In the genomic region with DNA sequence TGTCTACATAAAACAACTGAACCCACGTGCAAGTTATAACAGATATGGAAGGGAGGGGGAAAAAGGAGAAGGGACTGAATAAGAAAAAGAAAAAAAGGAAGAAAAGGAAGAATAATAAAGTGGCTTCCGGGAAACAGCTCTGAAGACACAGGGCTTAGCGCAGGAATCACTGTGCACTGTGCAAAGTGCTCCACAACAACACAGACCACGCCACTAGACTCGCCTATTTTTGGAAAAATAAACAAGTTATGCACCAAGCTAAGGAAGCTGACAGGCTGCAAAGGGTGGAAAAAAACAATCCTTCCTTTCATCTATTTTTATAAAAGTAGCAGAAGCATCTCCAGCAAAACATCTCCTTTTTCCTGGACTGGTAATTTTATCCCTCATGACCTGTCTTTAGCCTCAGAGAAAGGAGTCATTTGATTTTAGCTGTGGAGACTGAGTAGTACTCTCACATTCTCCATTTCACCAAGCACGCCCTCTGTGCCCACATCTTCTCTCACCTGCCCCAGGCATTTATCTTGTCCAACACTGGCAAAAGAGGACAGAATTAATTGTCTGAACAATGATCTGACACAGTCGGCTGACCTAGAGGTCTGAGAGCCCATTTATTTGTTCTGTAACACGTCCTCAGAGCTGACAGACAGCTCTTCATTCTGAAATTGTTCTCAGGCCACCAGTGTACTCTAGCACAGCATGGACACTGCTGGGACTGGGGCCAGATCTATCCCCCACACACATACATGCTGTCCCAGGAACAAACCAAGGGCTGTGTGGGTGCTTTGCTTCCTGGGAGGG, we compare ENCODE assay signal across 11 mouse cellular contexts.
A peak's percentile ranks its signal among the peaks of the same experiment; 100 is the strongest.
DNase-seq lines count a peak whose midpoint lies in the region; ATAC-seq and TF ChIP-seq lines count a peak whose summit lies in the region.
"Had no signal": no experiment of that assay in that cellular context is flagged by ENCODE, and none has a peak within 500 bp of the region (broad histone marks: within the 10 kb centered on the region; RNA-seq: fewer than 3 reads in every experiment).

No protein-coding gene starts in this region.

- no peak overlapping the region for H3K4me3 ChIP-seq in neural tube, embryonic 14.5 days (ENCODE audit: low read depth, low read length)
- H3K4me3 ChIP-seq in layer of hippocampus, adult 2 months, result no peak overlapping the region
- H3K4me3 ChIP-seq in forebrain, embryonic 16.5 days (replicated peaks; ENCODE audit: low read length), result no peak overlapping the region
- H3K4me3 ChIP-seq: limb, embryonic 13.5 days had no signal

- no peak overlapping the region for H3K4me2 ChIP-seq in neural tube, embryonic 14.5 days (ENCODE audit: low read depth, low read length)
- H3K4me2 ChIP-seq in forebrain, embryonic 16.5 days (ENCODE audit: low read length), result no peak overlapping the region
- H3K4me2 ChIP-seq: limb, embryonic 13.5 days had no signal

- TF ChIP-seq CTCF in layer of hippocampus, adult 2 months (conservative IDR thresholded peaks at IDR 0.05), result no peak

- intact Hi-C loops in heart, postnatal 25 days (cut with DNase I), result no loop called here

- ATAC-seq in neural tube, embryonic 14.5 days (ENCODE audit: low read depth), result peak; percentile 31; the same call in 1 of the 2 replicates
- no peak for ATAC-seq in forebrain, embryonic 16.5 days
- ATAC-seq: CD4-positive, CD25-positive, alpha-beta regulatory T cell, adult 4 months had no signal

- H3K27me3 ChIP-seq in neural tube, embryonic 14.5 days (ENCODE audit: control insufficient read depth, insufficient read depth, low read length), result no peaks in the 10 kb centered on the region
- H3K27me3 ChIP-seq in forebrain, embryonic 16.5 days (replicated peaks; ENCODE audit: control insufficient read depth, insufficient read depth, low read length), result no peaks in the 10 kb centered on the region
- H3K27me3 ChIP-seq: limb, embryonic 13.5 days had no signal

- H3K9me3 ChIP-seq in neural tube, embryonic 14.5 days (ENCODE audit: control insufficient read depth, low read length), result no peaks in the 10 kb centered on the region
- no peaks in the 10 kb centered on the region for H3K9me3 ChIP-seq in forebrain, embryonic 16.5 days (ENCODE audit: control insufficient read depth, low read length)
- H3K9me3 ChIP-seq: limb, embryonic 13.5 days had no signal

- H3K4me1 ChIP-seq in neural tube, embryonic 14.5 days (ENCODE audit: control insufficient read depth, insufficient read depth, low read length), result no peaks in the 10 kb centered on the region
- H3K4me1 ChIP-seq in forebrain, embryonic 16.5 days (replicated peaks; ENCODE audit: control insufficient read depth, insufficient read depth, low read length), result no peaks in the 10 kb centered on the region
- H3K4me1 ChIP-seq: limb, embryonic 13.5 days had no signal

- H3K27ac ChIP-seq in neural tube, embryonic 14.5 days (ENCODE audit: low read depth, low read length), result no peak overlapping the region
- peak overlapping the region; percentile 28; the same call in 1 of the 2 replicates for H3K27ac ChIP-seq in layer of hippocampus, adult 2 months
- no peak overlapping the region for H3K27ac ChIP-seq in forebrain, embryonic 16.5 days (ENCODE audit: low read length)
- H3K27ac ChIP-seq: limb, embryonic 13.5 days; stomach, postnatal 0 days had no signal

- no peak overlapping the region for H3K9ac ChIP-seq in neural tube, embryonic 14.5 days (replicated peaks; ENCODE audit: low read depth, low read length)
- no peak overlapping the region for H3K9ac ChIP-seq in forebrain, embryonic 16.5 days (replicated peaks; ENCODE audit: low read depth, low read length)
- H3K9ac ChIP-seq: limb, embryonic 13.5 days had no signal

- WGBS in neural tube, embryonic 14.5 days, result 52% methylated on average over 8 of the region's 8 CpGs
- 69% methylated on average over 8 of the region's 8 CpGs for WGBS in forebrain, embryonic 16.5 days

- peak; percentile 13 to 18 for DNase-seq in heart, adult 18-20 months
- no peak for DNase-seq in heart, postnatal 25 days (ENCODE audit: low spot score)
- DNase-seq in neural tube, embryonic 10.5 days (ENCODE audit: extremely low spot score, low spot score), result no peak
- DNase-seq in layer of hippocampus, adult 2 months (ENCODE audit: low spot score in 2 of 2), result peak in 1 of 2 experiments; percentile 6
- DNase-seq in telencephalon, adult 2 months (ENCODE audit: low read depth, low spot score), result peak; percentile 16
- DNase-seq in MN1 (ENCODE audit: low spot score), result no peak

- H3K36me3 ChIP-seq in neural tube, embryonic 14.5 days (ENCODE audit: control insufficient read depth, insufficient read depth, low read length), result no peaks in the 10 kb centered on the region
- no peaks in the 10 kb centered on the region for H3K36me3 ChIP-seq in forebrain, embryonic 16.5 days (ENCODE audit: control insufficient read depth, insufficient read depth)
- H3K36me3 ChIP-seq: limb, embryonic 13.5 days had no signal

Comparison
In these comparisons a context has a peak if more than half of its experiments do, and no peak if none do; other contexts are left out.
1. DNase-seq: peak in heart, adult 18-20 months (2 of 2) and telencephalon, adult 2 months (single experiment); none in heart, postnatal 25 days (single experiment), neural tube, embryonic 10.5 days (single experiment) and MN1 (single experiment).